Mouse (Mus musculus): ENCODE data around the gene Amacr. TPM values are rescaled to one million over a fixed set of nuclear protein-coding genes. Genes with fewer than 3 reads are reported as not detected.
"Not testable (repeated sequence)": the region's sequence is repeated elsewhere in the genome, so short reads cannot be mapped to it uniquely, and the experiment has no call there.

The Amacr gene
- polyA plus RNA-seq, 1 experiment from 2014 or later, result 9.3 TPM

GRCm38 (mm10) chr15:10959277-10960026 is 22.1 kb upstream of the Amacr start:
- H3K4me1 ChIP-seq (replicated peaks), result no peaks in the 10 kb centered on the region
- H3K9ac ChIP-seq (replicated peaks), result no peak overlapping the region
- no peak overlapping the region for H3K27ac ChIP-seq
- WGBS, result 92% methylated on average over 15 of the region's 15 CpGs
- H3K4me2 ChIP-seq (replicated peaks), result no peak overlapping the region
- no peak overlapping the region for H3K4me3 ChIP-seq (replicated peaks)
- no peaks in the 10 kb centered on the region for H3K36me3 ChIP-seq
- ATAC-seq, result no peak
- H3K9me3 ChIP-seq, result no peaks in the 10 kb centered on the region
- H3K27me3 ChIP-seq, result no peaks in the 10 kb centered on the region

GRCm38 (mm10) chr15:10960267-10960666 is 21.3 kb upstream of the Amacr start:
- Histone ChIP-seq H3K9me3 (no peaks in the 10 kb centered on the region), H3K9ac (replicated peaks) (no peak overlapping the region), H3K4me3 (replicated peaks) (no peak overlapping the region), H3K27me3 (no peaks in the 10 kb centered on the region), H3K27ac (no peak overlapping the region), H3K4me1 (replicated peaks) (no peaks in the 10 kb centered on the region), H3K36me3 (no peaks in the 10 kb centered on the region), H3K4me2 (replicated peaks) (no peak overlapping the region)
- 94% methylated on average over 5 of the region's 5 CpGs for WGBS
- no peak for ATAC-seq

- Histone ChIP-seq H3K27ac (no peak overlapping the region), H3K4me1 (replicated peaks) (no peaks in the 10 kb centered on the region), H3K9ac (replicated peaks) (no peak overlapping the region), H3K4me3 (replicated peaks) (no peak overlapping the region), H3K9me3 (no peaks in the 10 kb centered on the region), H3K27me3 (no peaks in the 10 kb centered on the region), H3K4me2 (replicated peaks) (no peak overlapping the region), H3K36me3 (no peaks in the 10 kb centered on the region)
- no peak for ATAC-seq
- 85% methylated on average over 2 of the region's 2 CpGs for WGBS
Measured at GRCm38 (mm10) chr15:10962601-10963000, 19.0 kb upstream of the Amacr start.

- Histone ChIP-seq H3K4me1 (replicated peaks) (no peaks in the 10 kb centered on the region), H3K27ac (no peak overlapping the region), H3K9ac (replicated peaks) (no peak overlapping the region), H3K27me3 (no peaks in the 10 kb centered on the region), H3K4me3 (replicated peaks) (no peak overlapping the region), H3K4me2 (replicated peaks) (no peak overlapping the region), H3K36me3 (no peaks in the 10 kb centered on the region), H3K9me3 (no peaks in the 10 kb centered on the region)
- 84% methylated on average over 3 of the region's 3 CpGs for WGBS
- no peak for ATAC-seq
Measured at GRCm38 (mm10) chr15:10969439-10969838, 12.1 kb upstream of the Amacr start.

GRCm38 (mm10) chr15:10970777-10971176 is 10.8 kb upstream of the Amacr start:
- 92% methylated on average over 5 of the region's 5 CpGs for WGBS
- Histone ChIP-seq H3K27ac (no peak overlapping the region), H3K4me3 (replicated peaks) (no peak overlapping the region), H3K36me3 (no peaks in the 10 kb centered on the region), H3K4me1 (replicated peaks) (no peaks in the 10 kb centered on the region), H3K27me3 (no peaks in the 10 kb centered on the region), H3K4me2 (replicated peaks) (no peak overlapping the region), H3K9me3 (no peaks in the 10 kb centered on the region), H3K9ac (replicated peaks) (no peak overlapping the region)
- no peak for ATAC-seq

GRCm38 (mm10) chr15:10977151-10977550 is 4.4 kb upstream of the Amacr start:
- no peak for ATAC-seq
- no peak overlapping the region for H3K9ac ChIP-seq (replicated peaks)
- no peaks in the 10 kb centered on the region for H3K9me3 ChIP-seq
- no peak overlapping the region for H3K4me3 ChIP-seq (replicated peaks)
- no peaks in the 10 kb centered on the region for H3K36me3 ChIP-seq
- H3K4me2 ChIP-seq (replicated peaks), result no peak overlapping the region
- H3K27ac ChIP-seq, result no peak overlapping the region
- no peaks in the 10 kb centered on the region for H3K27me3 ChIP-seq
- peaks cover 6% of the 10 kb centered on the region for H3K4me1 ChIP-seq (replicated peaks)

GRCm38 (mm10) chr15:10980712-10981111 is 844 bp upstream of the Amacr start:
- no peaks in the 10 kb centered on the region for H3K27me3 ChIP-seq
- peak overlapping the region; percentile 65 for H3K4me2 ChIP-seq (replicated peaks)
- H3K36me3 ChIP-seq, result no peaks in the 10 kb centered on the region
- no peaks in the 10 kb centered on the region for H3K9me3 ChIP-seq
- H3K4me1 ChIP-seq (replicated peaks), result peaks cover 11% of the 10 kb centered on the region
- WGBS, result 73% methylated on average over 2 of the region's 2 CpGs
- H3K4me3 ChIP-seq (replicated peaks), result no peak overlapping the region; the same call in 1 of the 2 replicates
- peak overlapping the region; percentile 74; the same call in 1 of the 2 replicates for H3K9ac ChIP-seq (replicated peaks)
- H3K27ac ChIP-seq, result no peak overlapping the region
- no peak for ATAC-seq

- ATAC-seq, result peak; percentile 51
- Histone ChIP-seq H3K4me1 (replicated peaks) (peaks cover 11% of the 10 kb centered on the region), H3K27me3 (no peaks in the 10 kb centered on the region), H3K9me3 (no peaks in the 10 kb centered on the region), H3K4me2 (replicated peaks) (peak overlapping the region; percentile 65), H3K4me3 (replicated peaks) (peak overlapping the region; percentile 61), H3K36me3 (peaks cover 3% of the 10 kb centered on the region; the same call in 1 of the 2 replicates), H3K27ac (peak overlapping the region; percentile 89), H3K9ac (replicated peaks) (peak overlapping the region; percentile 74)
- WGBS, result 9% methylated on average over 6 of the region's 6 CpGs
Measured at GRCm38 (mm10) chr15:10982064-10982435, 494 bp downstream of the Amacr start.

- no peaks in the 10 kb centered on the region for H3K27me3 ChIP-seq
- WGBS, result 81% methylated on average over 6 of the region's 6 CpGs
- no peak for ATAC-seq
- no peaks in the 10 kb centered on the region for H3K9me3 ChIP-seq
- no peak overlapping the region for H3K27ac ChIP-seq
- H3K9ac ChIP-seq (replicated peaks), result no peak overlapping the region
- peaks cover 4% of the 10 kb centered on the region; the same call in 1 of the 2 replicates for H3K36me3 ChIP-seq
- peaks cover 11% of the 10 kb centered on the region for H3K4me1 ChIP-seq (replicated peaks)
- H3K4me3 ChIP-seq (replicated peaks), result no peak overlapping the region
- H3K4me2 ChIP-seq (replicated peaks), result no peak overlapping the region
Measured at GRCm38 (mm10) chr15:10985756-10986155, 4.2 kb downstream of the Amacr start.

- H3K9me3 ChIP-seq; H3K27me3 ChIP-seq; ATAC-seq; H3K4me1 ChIP-seq (replicated peaks); H3K36me3 ChIP-seq; H3K27ac ChIP-seq; H3K4me3 ChIP-seq (replicated peaks); H3K9ac ChIP-seq (replicated peaks); H3K4me2 ChIP-seq (replicated peaks): not testable (repeated sequence)
- 76% methylated on average over 2 of the region's 2 CpGs for WGBS
Measured at GRCm38 (mm10) chr15:10986477-10986876, 4.9 kb downstream of the Amacr start.

GRCm38 (mm10) chr15:10990411-10990810 is 8.9 kb downstream of the Amacr start:
- ATAC-seq, result no peak
- H3K4me3 ChIP-seq (replicated peaks), result no peak overlapping the region
- H3K9ac ChIP-seq (replicated peaks), result no peak overlapping the region
- no peaks in the 10 kb centered on the region for H3K4me1 ChIP-seq (replicated peaks)
- no peak overlapping the region for H3K27ac ChIP-seq
- H3K4me2 ChIP-seq (replicated peaks), result no peak overlapping the region
- WGBS, result 67% methylated on average over 2 of the region's 2 CpGs
- H3K9me3 ChIP-seq, result no peaks in the 10 kb centered on the region
- H3K36me3 ChIP-seq, result peaks cover 10% of the 10 kb centered on the region; the same call in 1 of the 2 replicates
- no peaks in the 10 kb centered on the region for H3K27me3 ChIP-seq

- Histone ChIP-seq H3K27me3 (no peaks in the 10 kb centered on the region), H3K36me3 (peaks cover 10% of the 10 kb centered on the region; the same call in 1 of the 2 replicates), H3K4me2 (replicated peaks) (no peak overlapping the region), H3K9me3 (no peaks in the 10 kb centered on the region), H3K27ac (no peak overlapping the region), H3K4me3 (replicated peaks) (no peak overlapping the region), H3K9ac (replicated peaks) (no peak overlapping the region), H3K4me1 (replicated peaks) (no peaks in the 10 kb centered on the region)
- ATAC-seq, result no peak
- 97% methylated on average over 1 of the region's 1 CpGs for WGBS
Measured at GRCm38 (mm10) chr15:10991566-10991965, 10.0 kb downstream of the Amacr start.

GRCm38 (mm10) chr15:10999832-11000231 is 18.3 kb downstream of the Amacr start:
- H3K9ac ChIP-seq (replicated peaks), result no peak overlapping the region
- H3K9me3 ChIP-seq, result no peaks in the 10 kb centered on the region
- no peak overlapping the region for H3K27ac ChIP-seq
- H3K4me1 ChIP-seq (replicated peaks), result no peaks in the 10 kb centered on the region
- 0 out of 2 replicates have a peak, but pooled peaks cover 4% of the 10 kb centered on the region for H3K36me3 ChIP-seq
- WGBS, result 62% methylated on average over 5 of the region's 5 CpGs
- H3K27me3 ChIP-seq, result no peaks in the 10 kb centered on the region
- H3K4me3 ChIP-seq (replicated peaks), result no peak overlapping the region
- peak; percentile 69 for ATAC-seq
- H3K4me2 ChIP-seq (replicated peaks), result 0 out of 2 replicates have a peak overlapping the region, but pooled peaks have one; percentile 11
